Mouse (Mus musculus) stomach, embryonic 14.5 days (tissue): ENCODE measurements at regions not wholly inside any gene's neighbourhood (a gene's known extent, or its start where the extent isn't known, plus 50 kb on each side); places are given as distances from the start of the nearest gene placed in this dataset.

ENCODE experiments used
- ATAC-seq: fragments of 200-750 bp; cut with Nextera tagmentation; 2 replicates; pipeline ENCODE4 v1.8.0; 2017; ENCODE audit warnings: low read depth, moderate TSS enrichment; ENCODE audit not compliant: insufficient number of reproducible peaks, insufficient read depth, low FRiP score
- H3K27ac ChIP-seq: fragments of 300-500 bp; sonication (generic); 2 replicates; pipeline ENCODE4 v1.5.1; 2014; ENCODE audit warnings: mild to moderate bottlenecking, low read length, moderate library complexity, mixed read lengths
- H3K27me3 ChIP-seq: fragments of 300-500 bp; sonication (generic); 2 replicates; pipeline ENCODE4 v1.6.1; 2014; ENCODE audit warnings: low read length, control low read depth, mixed read lengths; ENCODE audit not compliant: control insufficient read depth, insufficient read depth
- H3K36me3 ChIP-seq: fragments of 300-500 bp; sonication (generic); 2 replicates; pipeline ENCODE4 v1.6.1; 2014; ENCODE audit warnings: mild to moderate bottlenecking, control low read depth, low read length, moderate library complexity, mixed read lengths; ENCODE audit not compliant: control insufficient read depth, insufficient read depth
- H3K4me1 ChIP-seq: fragments of 300-500 bp; sonication (generic); 2 replicates; pipeline ENCODE4 v1.6.1; 2014; ENCODE audit warnings: low read length, control low read depth, mixed read lengths; ENCODE audit not compliant: control insufficient read depth, insufficient read depth
- H3K4me2 ChIP-seq: fragments of 300-500 bp; sonication (generic); replicated peaks from 2 replicates; pipeline ENCODE4 v1.6.1; 2014; ENCODE audit warnings: low read depth, low read length, control low read depth
- H3K4me3 ChIP-seq: fragments of 300-500 bp; sonication (generic); 2 replicates; pipeline ENCODE4 v1.5.1; 2014; ENCODE audit warnings: low read depth, low read length, control low read depth
- H3K9ac ChIP-seq: fragments of 300-500 bp; sonication (generic); replicated peaks from 2 replicates; pipeline ENCODE4 v1.6.1; 2014; ENCODE audit warnings: low read depth, mild to moderate bottlenecking, control low read depth, low read length, moderate library complexity, mixed read lengths
- H3K9me3 ChIP-seq: fragments of 300-500 bp; sonication (generic); 2 replicates; pipeline ENCODE4 v1.6.1; 2016; ENCODE audit warnings: low read depth, low read length, control low read depth; ENCODE audit not compliant: control insufficient read depth
- WGBS: fragments of 180-500 bp; shearing (Covaris S2); extraction: QIAGEN DNeasy Blood & Tissue Kit; methylation state at CpG from one replicate; pipeline ENCODE4 v1.1.7; 2014; 5-methylcytosine and 5-hydroxymethylcytosine counted together

DNA sequence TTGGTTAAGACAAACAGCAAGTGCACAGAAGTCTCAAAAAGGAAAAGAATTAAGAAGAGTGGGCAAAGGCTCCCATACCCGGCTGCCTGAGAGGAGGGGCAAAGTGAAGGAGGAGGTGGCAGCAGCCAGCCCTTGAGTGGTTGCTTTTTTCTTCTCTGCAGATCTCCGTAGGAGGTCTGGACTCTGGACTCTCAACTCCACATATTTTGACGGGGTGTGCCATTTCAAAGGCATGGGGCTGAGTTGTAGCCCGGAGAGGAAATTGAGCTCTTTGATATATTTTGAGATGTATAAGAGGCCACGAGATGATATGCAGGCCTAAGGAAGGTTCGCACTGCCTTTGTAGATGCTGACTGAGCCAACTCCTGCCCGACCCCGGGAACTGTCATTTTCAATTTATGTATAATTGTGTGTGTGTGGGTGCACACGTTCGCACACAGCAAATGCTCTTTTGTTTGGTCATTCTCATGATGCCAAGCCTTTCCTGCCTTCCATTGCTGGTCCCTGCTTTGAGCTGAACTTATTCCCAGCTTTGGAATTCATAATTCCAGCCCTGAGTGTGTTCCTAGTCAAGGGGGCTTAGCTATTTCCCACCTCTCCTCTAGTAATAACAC lies 56.4 kb downstream of the Cxcr4 start:
- Histone ChIP-seq H3K27me3 (no peaks in the 10 kb centered on the region), H3K27ac (peak overlapping the region; percentile 58; the same call in 1 of the 2 replicates), H3K4me1 (0 out of 2 replicates have a peak, but pooled peaks cover 3% of the 10 kb centered on the region), H3K9me3 (no peaks in the 10 kb centered on the region), H3K4me3 (no peak overlapping the region), H3K4me2 (no peak overlapping the region), H3K9ac (no peak overlapping the region), H3K36me3 (no peaks in the 10 kb centered on the region)
- ATAC-seq = peak; percentile 82
- WGBS = 42% methylated on average over 10 of the region's 10 CpGs

DNA sequence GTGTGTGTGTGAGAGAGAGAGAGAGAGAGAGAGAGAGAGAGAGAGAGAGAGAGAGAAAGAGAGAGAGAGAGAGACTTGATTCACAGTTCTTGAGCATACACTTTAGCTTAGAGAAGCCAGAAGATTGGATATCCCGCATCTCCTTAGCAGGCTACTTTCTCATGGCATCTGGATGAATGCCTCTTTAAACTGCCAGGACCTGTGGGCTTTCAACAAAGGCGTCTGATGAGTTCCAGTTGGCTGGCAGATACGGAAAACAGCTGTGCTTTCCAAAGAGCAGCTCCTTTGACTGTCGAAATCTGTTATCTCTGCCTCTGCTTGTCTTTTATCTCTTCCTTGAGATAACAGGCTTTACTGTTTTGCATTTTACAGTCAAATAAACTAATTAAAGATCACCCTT lies 59.5 kb downstream of the Cxcr4 start:
- no peak for ATAC-seq
- Histone ChIP-seq H3K4me3 (no peak overlapping the region), H3K9me3 (no peaks in the 10 kb centered on the region), H3K27ac (no peak overlapping the region), H3K27me3 (no peaks in the 10 kb centered on the region), H3K36me3 (no peaks in the 10 kb centered on the region), H3K4me1 (0 out of 2 replicates have a peak, but pooled peaks cover 3% of the 10 kb centered on the region), H3K9ac (no peak overlapping the region), H3K4me2 (no peak overlapping the region)
- 8% methylated on average over 4 of the region's 4 CpGs for WGBS

DNA sequence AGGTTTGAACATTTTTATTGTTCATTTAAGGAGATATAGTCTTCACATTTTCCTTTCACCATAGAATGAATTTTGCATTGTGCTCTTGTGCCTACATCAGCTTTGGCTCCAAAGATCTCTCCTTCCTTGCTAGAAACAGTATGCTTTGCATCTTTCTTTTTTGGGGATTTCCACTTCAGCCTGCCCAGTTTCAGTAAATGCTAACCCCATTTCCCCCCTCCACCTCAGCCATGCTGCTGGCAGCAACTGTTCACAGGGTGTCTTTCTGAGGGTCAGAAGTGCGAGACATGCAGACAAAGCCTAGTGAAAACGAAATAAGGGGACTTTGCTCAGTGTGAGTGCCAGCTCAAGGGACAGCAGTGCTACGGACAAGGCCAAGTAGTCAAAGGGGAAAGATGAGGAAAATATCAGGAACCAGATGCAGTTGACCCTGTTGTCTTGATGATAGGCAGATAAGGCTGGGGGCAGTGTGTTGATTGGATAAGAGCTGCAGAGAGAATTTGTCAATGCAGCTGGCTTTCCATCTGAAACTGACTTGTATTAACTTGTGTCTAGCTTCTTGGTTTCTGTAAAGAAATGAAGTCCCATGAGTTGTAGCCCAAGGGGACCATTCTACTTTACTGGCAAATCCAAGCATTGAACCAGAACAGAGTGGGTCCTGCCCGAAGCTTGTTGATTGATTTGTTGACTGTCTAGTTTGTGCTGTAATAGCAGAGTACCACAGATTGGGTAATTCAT lies 62.1 kb downstream of the Cxcr4 start:
- no peak for ATAC-seq
- Histone ChIP-seq H3K9me3 (no peaks in the 10 kb centered on the region), H3K36me3 (no peaks in the 10 kb centered on the region), H3K4me2 (no peak overlapping the region), H3K4me1 (no peaks in the 10 kb centered on the region), H3K27me3 (no peaks in the 10 kb centered on the region), H3K9ac (no peak overlapping the region), H3K4me3 (no peak overlapping the region), H3K27ac (no peak overlapping the region)
- WGBS = 79% methylated on average over 4 of the region's 4 CpGs

- no peaks in the 10 kb centered on the region for H3K9me3 ChIP-seq
- WGBS = 93% methylated on average over 4 of the region's 4 CpGs
- H3K4me2 ChIP-seq = no peak overlapping the region
- H3K4me3 ChIP-seq = no peak overlapping the region
- no peaks in the 10 kb centered on the region for H3K4me1 ChIP-seq
- H3K36me3 ChIP-seq = no peaks in the 10 kb centered on the region
- no peak overlapping the region for H3K27ac ChIP-seq
- no peak for ATAC-seq
- H3K9ac ChIP-seq = no peak overlapping the region
- no peaks in the 10 kb centered on the region for H3K27me3 ChIP-seq
These were observed 72.9 kb downstream of the Cxcr4 start for GRCm38 (mm10) chr1:128519234-128519633.

DNA sequence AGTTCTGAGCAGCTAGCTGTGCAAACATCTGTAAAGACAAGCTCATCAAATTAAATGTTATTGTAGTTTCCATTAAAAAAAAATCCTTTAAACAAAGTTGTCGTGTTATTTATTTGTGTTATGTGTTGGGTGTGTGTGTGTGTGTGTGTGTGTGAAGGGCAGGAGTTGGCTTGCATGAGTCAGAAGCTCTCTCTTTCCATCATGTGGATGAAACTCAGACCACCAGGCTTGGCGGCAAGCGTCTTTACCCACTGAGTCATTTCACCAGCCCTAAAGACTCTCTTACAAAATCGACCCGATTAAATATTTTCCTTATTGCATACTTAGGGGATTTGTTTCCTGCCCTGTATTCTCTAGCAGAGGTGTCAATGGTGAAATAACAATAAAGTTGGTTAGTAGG lies 73.6 kb downstream of the Cxcr4 start:
- Histone ChIP-seq H3K4me3 (no peak overlapping the region), H3K9me3 (no peaks in the 10 kb centered on the region)
- no peak for ATAC-seq

DNA sequence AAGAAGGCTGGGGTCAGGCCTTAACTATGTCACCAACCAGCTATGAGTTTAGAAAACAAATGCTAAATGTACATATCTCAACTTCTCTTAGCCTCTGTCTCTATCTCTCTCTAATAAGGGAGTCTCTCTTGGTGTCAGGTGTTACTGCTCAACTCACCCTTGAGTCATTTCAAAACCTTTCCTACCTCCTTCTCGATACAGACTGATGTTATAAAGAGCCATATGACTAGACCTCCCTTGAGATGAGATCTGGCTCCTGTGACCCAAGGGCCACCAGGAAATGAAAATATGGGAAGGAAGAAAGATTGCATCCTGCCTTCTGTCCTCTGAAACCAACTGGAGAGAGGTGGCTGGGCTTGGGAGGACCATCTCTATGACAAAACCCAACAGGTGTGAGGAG lies 74.7 kb downstream of the Cxcr4 start:
- Histone ChIP-seq H3K9me3 (no peaks in the 10 kb centered on the region), H3K27ac (no peak overlapping the region), H3K4me1 (no peaks in the 10 kb centered on the region), H3K36me3 (no peaks in the 10 kb centered on the region), H3K4me2 (no peak overlapping the region), H3K27me3 (no peaks in the 10 kb centered on the region), H3K4me3 (no peak overlapping the region), H3K9ac (no peak overlapping the region)
- ATAC-seq = no peak
- WGBS = 78% methylated on average over 1 of the region's 1 CpGs

More for the DNA sequence above, 73.6 kb downstream of the Cxcr4 start:
- Histone ChIP-seq H3K9ac (no peak overlapping the region), H3K27me3 (no peaks in the 10 kb centered on the region), H3K4me1 (no peaks in the 10 kb centered on the region), H3K4me2 (no peak overlapping the region), H3K36me3 (no peaks in the 10 kb centered on the region), H3K27ac (no peak overlapping the region)
- 91% methylated on average over 5 of the region's 5 CpGs for WGBS

GRCm38 (mm10) chr1:128514327-128514726 lies 77.8 kb downstream of the Cxcr4 start:
- no peak for ATAC-seq
- Histone ChIP-seq H3K27ac (no peak overlapping the region), H3K4me1 (no peaks in the 10 kb centered on the region), H3K36me3 (no peaks in the 10 kb centered on the region), H3K9ac (no peak overlapping the region), H3K4me3 (no peak overlapping the region), H3K4me2 (no peak overlapping the region), H3K9me3 (no peaks in the 10 kb centered on the region), H3K27me3 (no peaks in the 10 kb centered on the region)
- 90% methylated on average over 1 of the region's 1 CpGs for WGBS

DNA sequence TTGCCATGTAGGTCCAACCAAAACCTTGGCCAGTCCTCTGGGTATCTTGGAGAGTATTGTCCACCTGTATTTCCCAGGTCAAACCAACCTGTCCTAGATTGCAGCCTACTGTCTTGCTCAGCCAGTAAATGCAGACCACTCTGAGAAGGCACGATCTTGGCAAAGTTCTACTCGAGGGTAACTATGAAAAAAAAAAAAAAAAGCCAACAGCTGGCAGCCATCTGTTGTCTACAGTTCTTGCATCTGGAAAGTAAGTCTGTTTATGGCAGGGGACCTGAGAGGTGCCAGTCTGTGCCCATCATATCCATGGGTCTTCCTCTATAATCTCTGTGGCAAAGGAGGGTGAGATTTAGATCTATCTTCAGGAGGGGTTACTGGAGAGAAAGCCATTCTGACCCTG lies 78.2 kb downstream of the Cxcr4 start:
- no peaks in the 10 kb centered on the region for H3K9me3 ChIP-seq
- H3K4me3 ChIP-seq = no peak overlapping the region
- H3K4me1 ChIP-seq = no peaks in the 10 kb centered on the region
- no peak overlapping the region for H3K9ac ChIP-seq
- H3K4me2 ChIP-seq = no peak overlapping the region
- H3K27me3 ChIP-seq = no peaks in the 10 kb centered on the region
- H3K27ac ChIP-seq = no peak overlapping the region
- no peak for ATAC-seq
- H3K36me3 ChIP-seq = no peaks in the 10 kb centered on the region
- WGBS = 84% methylated on average over 2 of the region's 2 CpGs
